Mouse (Mus musculus) forebrain, embryonic 15.5 days (tissue): ENCODE data around the gene Gpr84. TPM values are rescaled to one million over a fixed set of nuclear protein-coding genes. Genes with fewer than 3 reads are reported as not detected.
A peak's percentile ranks its signal among the peaks of the same experiment; 100 is the strongest.

Experiments
- ATAC-seq: fragments of 200-750 bp; cut with Nextera tagmentation; replicated peaks from 2 replicates; pipeline ENCODE4 v1.8.0; 2017; ENCODE audit warnings: mild to moderate bottlenecking, moderate TSS enrichment, moderate library complexity
- H3K27ac ChIP-seq: fragments of 300-500 bp; sonication (generic); replicated peaks from 2 replicates; pipeline ENCODE4 v1.5.1; 2015; ENCODE audit warnings: mild to moderate bottlenecking, inconsistent platforms
- H3K27me3 ChIP-seq: fragments of 300-500 bp; sonication (generic); 2 replicates; pipeline ENCODE4 v1.6.1; 2015; ENCODE audit warnings: inconsistent platforms
- H3K36me3 ChIP-seq: fragments of 300-500 bp; sonication (generic); 2 replicates; pipeline ENCODE4 v1.6.1; 2015; ENCODE audit warnings: mild to moderate bottlenecking, inconsistent platforms
- H3K4me1 ChIP-seq: fragments of 300-500 bp; sonication (generic); 2 replicates; pipeline ENCODE4 v1.6.1; 2015; ENCODE audit warnings: inconsistent platforms
- H3K4me2 ChIP-seq: fragments of 300-500 bp; sonication (generic); replicated peaks from 2 replicates; pipeline ENCODE4 v1.6.1; 2015; ENCODE audit warnings: mild to moderate bottlenecking, inconsistent platforms
- H3K4me3 ChIP-seq: fragments of 300-500 bp; sonication (generic); 2 replicates; pipeline ENCODE4 v1.5.1; 2015; ENCODE audit warnings: mild to moderate bottlenecking, inconsistent platforms
- H3K9ac ChIP-seq: fragments of 300-500 bp; sonication (generic); replicated peaks from 2 replicates; pipeline ENCODE4 v1.6.1; 2015; ENCODE audit warnings: mild to moderate bottlenecking, inconsistent platforms
- H3K9me3 ChIP-seq: fragments of 300-500 bp; sonication (generic); 2 replicates; pipeline ENCODE4 v1.6.1; 2016; ENCODE audit warnings: inconsistent platforms
- WGBS: fragments of 180-500 bp; shearing (Covaris S2); methylation state at CpG from one replicate; pipeline ENCODE4 v1.1.7; 2015; ENCODE audit warnings: mixed read lengths; 5-methylcytosine and 5-hydroxymethylcytosine counted together
- polyA plus RNA-seq: library from polyadenylated mRNA; unstranded; fragments of >200 nt; fragmentation: Nextera tagmentation; extraction: Ambion mirVana; gene quantifications from 2 replicates; pipeline ENCODE4 v1.2.1, GENCODE M21; 2015

Gene Gpr84
- polyA plus RNA-seq, 1 experiment from 2014 or later: 0.37 TPM

- 93% methylated on average over 2 of the region's 2 CpGs for WGBS
- no peak overlapping the region for H3K4me3 ChIP-seq
- no peak overlapping the region for H3K9ac ChIP-seq
- ATAC-seq: no peak
- H3K9me3 ChIP-seq: no peaks in the 10 kb centered on the region
- H3K27ac ChIP-seq: no peak overlapping the region
- H3K4me2 ChIP-seq: no peak overlapping the region
- no peaks in the 10 kb centered on the region for H3K27me3 ChIP-seq
- peaks cover 34% of the 10 kb centered on the region for H3K4me1 ChIP-seq
- peaks cover 34% of the 10 kb centered on the region for H3K36me3 ChIP-seq
These were observed 17.0 kb downstream of the Gpr84 start for GRCm38 (mm10) chr15:103293375-103293774.

GRCm38 (mm10) chr15:103292673-103293345 lies 17.6 kb downstream of the Gpr84 start:
- peaks cover 34% of the 10 kb centered on the region for H3K36me3 ChIP-seq
- no peak overlapping the region for H3K4me3 ChIP-seq
- 77% methylated on average over 4 of the region's 4 CpGs for WGBS
- H3K4me1 ChIP-seq: peaks cover 28% of the 10 kb centered on the region
- no peak for ATAC-seq
- no peak overlapping the region for H3K4me2 ChIP-seq
- no peak overlapping the region for H3K27ac ChIP-seq
- no peaks in the 10 kb centered on the region for H3K27me3 ChIP-seq
- H3K9ac ChIP-seq: no peak overlapping the region
- H3K9me3 ChIP-seq: no peaks in the 10 kb centered on the region

- H3K27ac ChIP-seq: no peak overlapping the region
- H3K27me3 ChIP-seq: no peaks in the 10 kb centered on the region
- H3K9me3 ChIP-seq: no peaks in the 10 kb centered on the region
- no peak overlapping the region for H3K4me3 ChIP-seq
- H3K9ac ChIP-seq: no peak overlapping the region
- no peak for ATAC-seq
- 93% methylated on average over 9 of the region's 9 CpGs for WGBS
- peaks cover 29% of the 10 kb centered on the region for H3K36me3 ChIP-seq
- H3K4me1 ChIP-seq: peaks cover 14% of the 10 kb centered on the region
- H3K4me2 ChIP-seq: no peak overlapping the region
These were observed 19.6 kb downstream of the Gpr84 start for GRCm38 (mm10) chr15:103290843-103291242.

GRCm38 (mm10) chr15:103290417-103290816 lies 20.0 kb downstream of the Gpr84 start:
- peaks cover 14% of the 10 kb centered on the region for H3K4me1 ChIP-seq
- 79% methylated on average over 6 of the region's 6 CpGs for WGBS
- H3K27ac ChIP-seq: no peak overlapping the region
- no peaks in the 10 kb centered on the region for H3K27me3 ChIP-seq
- no peak for ATAC-seq
- H3K36me3 ChIP-seq: peaks cover 29% of the 10 kb centered on the region
- H3K4me3 ChIP-seq: no peak overlapping the region
- no peak overlapping the region for H3K4me2 ChIP-seq
- no peak overlapping the region for H3K9ac ChIP-seq
- H3K9me3 ChIP-seq: no peaks in the 10 kb centered on the region

GRCm38 (mm10) chr15:103289600-103289999 lies 20.8 kb downstream of the Gpr84 start:
- 34% methylated on average over 5 of the region's 5 CpGs for WGBS
- Histone ChIP-seq H3K27ac (no peak overlapping the region), H3K36me3 (peaks cover 29% of the 10 kb centered on the region), H3K27me3 (no peaks in the 10 kb centered on the region), H3K9me3 (no peaks in the 10 kb centered on the region), H3K9ac (no peak overlapping the region), H3K4me2 (no peak overlapping the region), H3K4me3 (no peak overlapping the region), H3K4me1 (peaks cover 21% of the 10 kb centered on the region)
- no peak for ATAC-seq

DNA sequence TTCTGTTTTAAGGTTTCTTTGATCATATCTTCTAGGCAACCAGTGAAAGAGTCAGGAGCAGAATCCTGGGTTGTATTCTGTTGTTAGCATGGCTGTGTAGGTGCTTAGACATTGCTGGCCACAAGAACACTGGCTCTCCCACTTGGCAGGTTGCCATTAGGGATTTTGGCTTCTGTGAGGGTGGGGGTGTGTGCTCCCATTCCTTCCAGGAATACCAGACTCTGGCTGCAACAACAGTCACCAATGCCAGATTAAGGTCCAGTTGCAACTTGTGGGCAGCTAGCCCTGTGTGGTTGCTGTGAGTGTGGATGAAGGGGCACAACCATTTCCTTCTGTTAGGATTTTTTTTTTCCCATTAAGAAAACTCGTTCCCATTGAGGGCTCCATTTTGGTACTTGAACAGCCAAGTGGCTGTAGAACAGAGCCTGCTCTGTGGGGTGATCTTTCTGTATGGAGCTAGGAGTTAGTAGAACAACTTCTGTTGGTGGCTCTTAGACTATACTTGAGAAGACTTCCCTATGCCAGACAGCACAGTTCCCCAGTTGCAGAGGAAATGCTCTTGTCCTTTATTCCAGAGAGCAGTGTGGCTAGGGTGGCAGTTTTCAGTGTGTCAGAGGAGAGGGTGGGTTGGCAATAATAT lies 24.5 kb downstream of the Gpr84 start:
- ATAC-seq: peak; percentile 71; the same call in 1 of the 2 replicates
- peaks cover 7% of the 10 kb centered on the region; the same call in 1 of the 2 replicates for H3K36me3 ChIP-seq
- H3K4me1 ChIP-seq: peaks cover 23% of the 10 kb centered on the region
- H3K9ac ChIP-seq: no peak overlapping the region
- no peak overlapping the region for H3K4me2 ChIP-seq
- no peaks in the 10 kb centered on the region for H3K27me3 ChIP-seq
- H3K27ac ChIP-seq: peak overlapping the region; percentile 65
- 25% methylated on average over 1 of the region's 1 CpGs for WGBS
- no peak overlapping the region for H3K4me3 ChIP-seq
- H3K9me3 ChIP-seq: no peaks in the 10 kb centered on the region

DNA sequence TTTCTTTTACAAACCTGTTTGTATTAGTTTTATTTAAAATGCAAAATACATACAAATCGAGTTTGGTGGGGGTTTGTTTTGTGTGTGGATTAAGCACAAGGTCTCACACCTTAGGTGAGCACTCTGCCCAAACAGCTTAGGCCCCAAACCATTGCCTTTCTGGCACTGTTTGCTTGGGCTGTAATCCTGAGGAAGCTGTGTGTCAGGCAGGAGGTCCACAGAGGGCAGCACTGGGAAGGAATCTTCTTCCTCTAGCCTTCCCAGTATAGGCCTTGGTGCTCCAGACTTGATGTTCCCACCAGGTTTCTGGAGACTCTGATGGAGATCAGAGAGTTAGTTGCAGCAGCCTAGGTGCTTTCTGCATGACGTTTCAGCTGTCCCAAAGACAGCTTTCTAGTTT lies 25.8 kb downstream of the Gpr84 start:
- Histone ChIP-seq H3K4me3 (no peak overlapping the region), H3K9ac (no peak overlapping the region)

DNA sequence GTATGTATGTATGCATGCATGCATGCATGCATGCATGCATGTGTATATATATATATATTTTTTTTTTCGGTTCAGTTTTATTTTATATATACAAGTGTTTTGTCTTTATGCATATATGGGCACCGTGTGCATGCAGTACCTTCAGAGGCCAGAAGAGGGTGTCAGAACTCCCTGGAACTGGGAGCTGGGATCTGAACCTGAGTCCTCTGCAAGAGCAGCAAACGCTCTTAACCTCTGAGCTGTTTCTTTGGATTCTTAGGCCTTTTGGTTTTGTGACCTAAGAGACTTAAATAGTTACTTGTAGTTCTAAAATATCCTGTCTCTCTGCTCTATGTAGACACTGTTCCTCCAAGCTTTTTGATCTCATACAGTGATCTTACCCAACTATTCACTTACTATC lies 26.3 kb downstream of the Gpr84 start:
- 45% methylated on average over 3 of the region's 3 CpGs for WGBS

More for the DNA sequence above, 25.8 kb downstream of the Gpr84 start:
- Histone ChIP-seq H3K27ac (peak overlapping the region; percentile 65), H3K4me2 (no peak overlapping the region), H3K27me3 (no peaks in the 10 kb centered on the region), H3K9me3 (no peaks in the 10 kb centered on the region), H3K4me1 (peaks cover 22% of the 10 kb centered on the region), H3K36me3 (peaks cover 2% of the 10 kb centered on the region; the same call in 1 of the 2 replicates)
- WGBS: 56% methylated on average over 2 of the region's 2 CpGs
- no peak for ATAC-seq

DNA sequence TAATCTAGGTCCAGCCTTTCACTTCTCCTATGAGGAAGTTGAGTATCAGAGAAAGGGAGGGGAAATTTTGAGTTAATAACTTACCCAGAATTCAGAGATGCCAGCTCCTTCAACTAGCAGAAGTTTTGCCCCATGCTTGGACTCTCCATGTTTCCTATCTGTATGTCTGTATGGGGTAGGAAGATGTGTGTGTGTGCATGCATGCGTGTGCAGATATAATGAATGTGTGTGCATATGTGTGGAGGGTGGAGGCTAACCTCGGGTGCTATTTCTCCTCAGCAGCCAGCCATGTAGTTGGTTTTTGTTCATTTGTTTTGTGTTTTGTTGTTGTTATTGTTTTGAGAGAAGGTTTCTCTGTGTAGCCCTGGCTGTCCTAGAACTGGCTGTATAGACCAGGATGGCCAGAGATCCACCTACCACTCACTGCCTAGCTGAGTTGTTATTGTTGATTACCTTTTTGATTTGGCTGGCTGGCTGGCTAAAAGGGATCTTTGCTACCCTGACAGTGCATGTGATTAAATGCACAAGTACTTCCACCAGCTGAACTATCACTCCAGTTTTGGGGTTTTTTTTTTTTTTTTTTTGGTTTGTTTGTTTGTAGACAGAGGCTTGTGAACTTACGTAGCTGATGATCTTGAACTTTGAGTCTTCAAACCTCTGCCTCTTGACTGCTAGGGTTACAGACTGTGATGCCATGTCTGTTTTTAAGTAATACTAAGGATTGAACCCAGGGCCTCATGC lies 28.8 kb downstream of the Gpr84 start:
- H3K27me3 ChIP-seq: no peaks in the 10 kb centered on the region
- no peak overlapping the region for H3K27ac ChIP-seq
- no peak for ATAC-seq
- H3K36me3 ChIP-seq: no peaks in the 10 kb centered on the region
- no peaks in the 10 kb centered on the region for H3K9me3 ChIP-seq
- no peak overlapping the region for H3K4me3 ChIP-seq
- no peak overlapping the region for H3K4me2 ChIP-seq
- no peak overlapping the region for H3K9ac ChIP-seq
- H3K4me1 ChIP-seq: peaks cover 19% of the 10 kb centered on the region
- 92% methylated on average over 3 of the region's 3 CpGs for WGBS

More for the DNA sequence above, 26.3 kb downstream of the Gpr84 start:
- no peak for ATAC-seq
- Histone ChIP-seq H3K36me3 (no peaks in the 10 kb centered on the region), H3K9ac (no peak overlapping the region), H3K27me3 (no peaks in the 10 kb centered on the region), H3K9me3 (no peaks in the 10 kb centered on the region), H3K4me1 (peaks cover 19% of the 10 kb centered on the region), H3K4me2 (no peak overlapping the region), H3K4me3 (no peak overlapping the region), H3K27ac (no peak overlapping the region)

DNA sequence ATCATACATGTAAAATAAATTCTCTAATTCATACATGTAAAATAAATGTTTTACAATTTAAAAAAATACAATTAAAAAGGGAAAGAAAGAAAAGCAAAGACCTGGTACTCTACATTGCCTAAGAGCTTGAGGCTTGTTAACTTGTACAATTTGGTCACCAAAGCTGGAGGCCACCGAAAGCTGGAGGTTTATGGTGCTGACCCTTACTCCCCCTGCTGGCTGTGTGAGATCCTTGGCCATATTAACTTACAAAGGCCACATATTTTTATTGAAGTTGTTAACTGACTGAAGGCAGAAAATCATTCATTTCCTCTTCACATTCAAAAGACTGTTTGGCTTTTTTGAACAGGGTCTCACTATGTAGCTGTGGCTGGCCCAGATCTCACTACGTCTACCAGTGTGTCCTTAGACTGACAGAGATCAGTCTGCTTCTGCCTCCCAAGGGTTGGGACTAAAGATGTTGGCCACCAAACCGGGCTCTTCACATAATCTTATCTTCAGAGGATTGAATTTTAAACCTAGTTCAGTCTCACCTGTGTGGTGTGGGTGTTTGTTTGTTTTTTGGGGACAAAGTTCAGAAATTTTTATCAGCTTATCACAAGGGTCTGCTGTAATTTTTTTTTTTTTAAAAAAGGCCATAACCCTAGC lies 29.5 kb downstream of the Gpr84 start:
- Histone ChIP-seq H3K4me3 (no peak overlapping the region), H3K27me3 (no peaks in the 10 kb centered on the region), H3K27ac (no peak overlapping the region), H3K9ac (no peak overlapping the region), H3K9me3 (no peaks in the 10 kb centered on the region), H3K4me1 (peaks cover 15% of the 10 kb centered on the region), H3K4me2 (no peak overlapping the region), H3K36me3 (no peaks in the 10 kb centered on the region)
- 74% methylated on average over 3 of the region's 3 CpGs for WGBS
- no peak for ATAC-seq

GRCm38 (mm10) chr15:103279750-103280149 lies 30.7 kb downstream of the Gpr84 start:
- no peak for ATAC-seq
- peaks cover 4% of the 10 kb centered on the region for H3K4me1 ChIP-seq
- H3K9me3 ChIP-seq: no peaks in the 10 kb centered on the region
- WGBS: 60% methylated on average over 3 of the region's 3 CpGs
- no peaks in the 10 kb centered on the region for H3K27me3 ChIP-seq
- no peak overlapping the region for H3K4me3 ChIP-seq
- H3K36me3 ChIP-seq: no peaks in the 10 kb centered on the region
- no peak overlapping the region for H3K4me2 ChIP-seq
- H3K27ac ChIP-seq: no peak overlapping the region
- no peak overlapping the region for H3K9ac ChIP-seq

GRCm38 (mm10) chr15:103277949-103278348 lies 32.5 kb downstream of the Gpr84 start:
- no peak overlapping the region; the same call in 1 of the 2 replicates for H3K9ac ChIP-seq
- no peaks in the 10 kb centered on the region for H3K36me3 ChIP-seq
- no peaks in the 10 kb centered on the region for H3K9me3 ChIP-seq
- 62% methylated on average over 7 of the region's 7 CpGs for WGBS
- no peak overlapping the region for H3K4me2 ChIP-seq
- H3K27ac ChIP-seq: no peak overlapping the region
- H3K4me1 ChIP-seq: peaks cover 18% of the 10 kb centered on the region
- no peaks in the 10 kb centered on the region for H3K27me3 ChIP-seq
- no peak overlapping the region for H3K4me3 ChIP-seq
- no peak for ATAC-seq
